Mouse (Mus musculus): Measurements from ENCODE around the gene Yju2. TPM values are rescaled to one million over a fixed set of nuclear protein-coding genes. Genes with fewer than 3 reads are reported as not detected.

The Yju2 gene
- total and polyA plus RNA-seq, 3 experiments, result 10.7 to 14.4 (median 12.9) TPM

DNA sequence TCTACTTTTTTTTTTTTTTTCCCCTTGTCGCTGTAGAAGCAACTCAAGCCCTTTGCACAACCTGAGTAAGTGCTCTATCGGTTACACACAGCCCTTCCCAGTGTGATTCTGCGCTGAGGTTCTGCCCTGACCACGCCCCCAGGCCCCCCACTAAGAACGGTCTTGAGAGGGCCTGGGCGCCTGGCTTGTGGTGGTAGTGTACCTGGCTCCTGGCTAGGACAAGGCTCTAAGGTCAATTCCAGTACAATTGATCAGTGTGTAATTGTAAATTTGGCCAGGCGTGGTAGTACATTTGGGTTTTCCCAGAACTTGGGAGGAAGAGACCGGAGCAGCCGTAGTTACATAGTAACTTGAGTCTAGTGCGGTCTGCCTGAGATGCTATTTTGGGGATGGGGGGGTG lies 48.1 kb downstream of the Yju2 start:
- DNase-seq (ENCODE audit: extremely low read depth), result no peak
- in situ Hi-C loops (cut with MboI; ENCODE audit: low pct_ligation_motif_present, low pct_unique_long_range_greater_than_20kb, low sequenced_read_pairs), result loop anchor here (5.0 kb wide), 1 partner anchor 35 kb away; the partner anchor contains the start of gene Shd

DNA sequence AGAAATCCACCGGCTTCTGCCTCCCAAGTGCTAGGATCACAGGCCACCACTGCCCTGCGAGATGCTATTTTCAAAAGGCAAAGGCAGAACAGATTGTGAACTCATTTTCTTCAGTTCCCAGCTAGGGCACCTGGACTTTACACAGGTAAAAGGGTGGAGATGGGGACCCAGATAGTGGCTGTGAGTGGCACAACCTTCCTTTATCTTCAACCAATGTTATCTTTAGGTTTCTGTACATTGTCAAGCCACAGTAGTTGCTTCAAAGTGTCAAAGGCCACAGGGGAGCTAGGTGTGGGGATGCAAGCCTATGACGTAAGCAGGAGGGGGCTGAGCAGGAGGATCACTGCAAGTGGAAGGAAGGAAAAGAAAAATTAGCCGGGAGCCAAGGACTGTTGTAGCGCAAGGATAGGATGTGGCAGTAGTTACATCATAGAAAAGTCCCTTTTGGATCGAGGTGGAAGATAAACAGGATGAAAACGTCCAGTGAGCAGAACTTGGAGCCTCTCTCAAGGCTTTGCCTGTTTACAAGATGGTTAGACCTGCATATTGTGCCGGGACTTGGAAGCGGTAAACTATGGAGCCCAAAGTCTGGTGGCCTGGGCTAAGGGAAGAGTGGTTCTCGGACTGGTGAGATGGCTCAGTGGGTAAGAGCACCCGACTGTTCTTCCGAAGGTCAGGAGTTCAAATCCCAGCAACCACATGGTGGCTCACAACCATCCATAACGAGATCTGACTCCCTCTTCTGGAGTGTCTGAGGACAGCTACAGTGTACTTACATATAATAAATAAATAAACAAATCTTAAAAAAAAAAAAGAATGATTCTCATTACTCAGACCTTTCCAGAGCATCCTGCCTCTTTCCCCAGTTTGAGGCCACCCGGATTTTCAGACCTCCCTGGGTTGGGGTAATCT lies 48.8 kb downstream of the Yju2 start:
- TF ChIP-seq TCF12 (IDR thresholded peaks at IDR 0.05; ENCODE audit: low read depth, low read length), result peak; percentile 56
- 0 out of 2 replicates have a peak, but pooled peaks have one; percentile 11 for TF ChIP-seq MYC (IDR thresholded peaks at IDR 0.05; ENCODE audit: low read depth, low read length)
- peak in 1 of 2 experiments; percentile 39; a peak in 1 of 4 replicates for TF ChIP-seq CTCF (conservative IDR thresholded peaks at IDR 0.05 in 1 of 2, IDR thresholded peaks at IDR 0.05 in 1 of 2; ENCODE audit: low read depth in 2 of 2, low read length in 2 of 2)
- TF ChIP-seq JUN (IDR thresholded peaks at IDR 0.05; ENCODE audit: insufficient read depth, low read depth, low read length), result no peak
- in situ Hi-C loops (cut with MboI; ENCODE audit: low pct_ligation_motif_present, low pct_unique_long_range_greater_than_20kb, low sequenced_read_pairs), result loop anchor here (5.0 kb wide), 1 partner anchor 35 kb away; the partner anchor contains the start of gene Shd
- Histone ChIP-seq H3K4me3 (replicated peaks in 1 of 3; ENCODE audit: low read depth in 2 of 3, low read length in 2 of 3, poor library complexity in 1 of 3) (peak overlapping the region in 1 of 3 experiments; percentile 77), H3K9ac (ENCODE audit: insufficient read depth, low read depth) (no peak overlapping the region), H3K4me2 (ENCODE audit: insufficient read depth, low read depth, poor library complexity, severe bottlenecking) (0 out of 2 replicates have a peak overlapping the region, but pooled peaks have one; percentile 31), H3K79me2 (replicated peaks; ENCODE audit: control insufficient read depth, extremely low read depth, insufficient read depth, poor library complexity, severe bottlenecking) (peaks cover 5% of the 10 kb centered on the region; the same call in 1 of the 2 replicates), H3K27ac (ENCODE audit: insufficient read depth, low read depth) (no peak overlapping the region), H3K27me3 (replicated peaks) (peaks cover 4% of the 10 kb centered on the region), H3K9me3 (replicated peaks; ENCODE audit: low read length) (no peaks in the 10 kb centered on the region), H3K36me3 (replicated peaks in 1 of 2; ENCODE audit: control insufficient read depth in 1 of 2, insufficient read depth in 1 of 2, low read length in 1 of 2) (peaks cover 14 to 21% of the 10 kb centered on the region in 2 experiments), H3K4me1 (ENCODE audit: control insufficient read depth in 1 of 2, insufficient read depth in 2 of 2) (peaks cover 9 to 27% of the 10 kb centered on the region in 2 experiments)
- no peak for DNase-seq (ENCODE audit: extremely low read depth)
- dilution Hi-C loops (cut with MboI; ENCODE audit: extremely low pct_ligation_motif_present, extremely low pct_unique_long_range_greater_than_20kb, low sequenced_read_pairs), result no loop called here

More for the DNA sequence above, 48.1 kb downstream of the Yju2 start:
- H3K4me2 ChIP-seq (ENCODE audit: insufficient read depth, low read depth, poor library complexity, severe bottlenecking), result no peak overlapping the region
- peaks cover 4% of the 10 kb centered on the region for H3K27me3 ChIP-seq (replicated peaks)
- TF ChIP-seq ZMIZ1 (IDR thresholded peaks at IDR 0.05; ENCODE audit: low read depth, low read length), result no peak
- no peak for TF ChIP-seq GABPA (IDR thresholded peaks at IDR 0.05; ENCODE audit: insufficient replicate concordance, low read depth, low read length)
- no peak for TF ChIP-seq RCOR1 (conservative IDR thresholded peaks at IDR 0.05; ENCODE audit: low read depth, low read length)
- no peak for TF ChIP-seq NRF1 (IDR thresholded peaks at IDR 0.05; ENCODE audit: low read depth, low read length)
- TF ChIP-seq EP300 (IDR thresholded peaks at IDR 0.05; ENCODE audit: low read length), result no peak
- no peak for TF ChIP-seq USF2 (conservative IDR thresholded peaks at IDR 0.05; ENCODE audit: low read depth, low read length)
- no peak for TF ChIP-seq MYC (IDR thresholded peaks at IDR 0.05; ENCODE audit: low read depth, low read length)
- TF ChIP-seq E2F4 (IDR thresholded peaks at IDR 0.05; ENCODE audit: insufficient replicate concordance, low read depth, low read length), result no peak
- no peak for TF ChIP-seq ZC3H11A (IDR thresholded peaks at IDR 0.05; ENCODE audit: low read depth, low read length)
- TF ChIP-seq MAX (IDR thresholded peaks at IDR 0.05; ENCODE audit: low read length), result no peak
- TF ChIP-seq MEF2A (IDR thresholded peaks at IDR 0.05; ENCODE audit: borderline replicate concordance, low read depth, low read length), result no peak
- no peak for TF ChIP-seq ETS1 (conservative IDR thresholded peaks at IDR 0.05; ENCODE audit: low read depth, low read length)
- no peak for TF ChIP-seq ELF1 (IDR thresholded peaks at IDR 0.05; ENCODE audit: low read depth, low read length)
- no peak for TF ChIP-seq TBP (conservative IDR thresholded peaks at IDR 0.05; ENCODE audit: low read depth, low read length)
- no peak for TF ChIP-seq UBTF (IDR thresholded peaks at IDR 0.05; ENCODE audit: low read depth, low read length)
- TF ChIP-seq RAD21 (IDR thresholded peaks at IDR 0.05; ENCODE audit: low read depth, low read length), result no peak
- TF ChIP-seq CHD2 (IDR thresholded peaks at IDR 0.05; ENCODE audit: low read length), result no peak
- no peak for TF ChIP-seq USF1 (IDR thresholded peaks at IDR 0.05; ENCODE audit: low read depth, low read length)
- no peak for TF ChIP-seq KAT2A (IDR thresholded peaks at IDR 0.05; ENCODE audit: insufficient replicate concordance, low read length)
- H3K9ac ChIP-seq (ENCODE audit: insufficient read depth, low read depth), result no peak overlapping the region
- peaks cover 8 to 14% of the 10 kb centered on the region in 2 experiments for H3K36me3 ChIP-seq (replicated peaks in 1 of 2; ENCODE audit: control insufficient read depth in 1 of 2, insufficient read depth in 1 of 2, low read length in 1 of 2)
- dilution Hi-C loops (cut with MboI; ENCODE audit: extremely low pct_ligation_motif_present, extremely low pct_unique_long_range_greater_than_20kb, low sequenced_read_pairs), result no loop called here
- H3K4me3 ChIP-seq (replicated peaks in 1 of 3; ENCODE audit: low read depth in 2 of 3, low read length in 2 of 3, poor library complexity in 1 of 3), result no peak overlapping the region
- H3K79me2 ChIP-seq (replicated peaks; ENCODE audit: control insufficient read depth, extremely low read depth, insufficient read depth, poor library complexity, severe bottlenecking), result peaks cover 5% of the 10 kb centered on the region; the same call in 1 of the 2 replicates
- no peaks in the 10 kb centered on the region for H3K9me3 ChIP-seq (replicated peaks; ENCODE audit: low read length)
- H3K27ac ChIP-seq (ENCODE audit: insufficient read depth, low read depth), result no peak overlapping the region
- H3K4me1 ChIP-seq (ENCODE audit: control insufficient read depth in 1 of 2, insufficient read depth in 2 of 2), result peaks cover 9 to 27% of the 10 kb centered on the region in 2 experiments
